Mouse (Mus musculus): ENCODE measurements around the gene Pcbp4. TPM values are rescaled to one million over a fixed set of nuclear protein-coding genes. Genes with fewer than 3 reads are reported as not detected.

Gene Pcbp4
- polyA plus RNA-seq, 1 experiment: 59.9 TPM

DNA sequence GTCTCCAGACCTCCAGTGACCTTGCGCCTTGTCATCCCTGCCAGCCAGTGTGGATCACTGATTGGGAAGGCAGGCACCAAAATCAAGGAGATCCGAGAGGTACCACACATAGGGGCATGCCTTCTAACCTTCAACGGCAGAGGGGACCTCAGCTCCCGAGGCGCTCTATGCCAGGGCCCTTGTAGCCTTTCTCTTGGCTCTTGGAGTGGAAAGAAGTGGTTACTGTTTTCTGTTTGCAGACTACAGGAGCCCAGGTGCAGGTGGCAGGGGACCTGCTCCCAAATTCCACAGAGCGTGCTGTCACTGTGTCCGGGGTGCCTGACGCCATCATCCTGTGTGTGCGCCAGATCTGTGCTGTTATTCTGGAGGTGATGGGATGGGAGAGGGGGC lies 7.9 kb downstream of the Pcbp4 start:
- Histone ChIP-seq H3K4me3 (ENCODE audit: control insufficient read depth, insufficient read depth, low read length) (no peak overlapping the region), H3K27ac (ENCODE audit: control insufficient read depth, insufficient read depth, low read length) (no peak overlapping the region), H3K27me3 (ENCODE audit: control insufficient read depth, insufficient read depth, low read length) (peaks cover 9% of the 10 kb centered on the region; the same call in 1 of the 2 replicates), H3K4me1 (replicated peaks; ENCODE audit: control insufficient read depth, insufficient read depth, low read length) (peaks cover 9% of the 10 kb centered on the region; the same call in 1 of the 2 replicates), H3K36me3 (ENCODE audit: control insufficient read depth, insufficient read depth, low read length) (no peaks in the 10 kb centered on the region)
- TF ChIP-seq POLR2A (IDR thresholded peaks at IDR 0.05; ENCODE audit: control insufficient read depth, extremely low read depth, insufficient read depth, low read length, poor library complexity) (no peak), CTCF (IDR thresholded peaks at IDR 0.05; ENCODE audit: borderline replicate concordance, control insufficient read depth, extremely low read depth, insufficient read depth, low read length, poor library complexity) (no peak)
- DNase-seq: no peak
- 96% methylated on average over 9 of the region's 9 CpGs for WGBS

DNA sequence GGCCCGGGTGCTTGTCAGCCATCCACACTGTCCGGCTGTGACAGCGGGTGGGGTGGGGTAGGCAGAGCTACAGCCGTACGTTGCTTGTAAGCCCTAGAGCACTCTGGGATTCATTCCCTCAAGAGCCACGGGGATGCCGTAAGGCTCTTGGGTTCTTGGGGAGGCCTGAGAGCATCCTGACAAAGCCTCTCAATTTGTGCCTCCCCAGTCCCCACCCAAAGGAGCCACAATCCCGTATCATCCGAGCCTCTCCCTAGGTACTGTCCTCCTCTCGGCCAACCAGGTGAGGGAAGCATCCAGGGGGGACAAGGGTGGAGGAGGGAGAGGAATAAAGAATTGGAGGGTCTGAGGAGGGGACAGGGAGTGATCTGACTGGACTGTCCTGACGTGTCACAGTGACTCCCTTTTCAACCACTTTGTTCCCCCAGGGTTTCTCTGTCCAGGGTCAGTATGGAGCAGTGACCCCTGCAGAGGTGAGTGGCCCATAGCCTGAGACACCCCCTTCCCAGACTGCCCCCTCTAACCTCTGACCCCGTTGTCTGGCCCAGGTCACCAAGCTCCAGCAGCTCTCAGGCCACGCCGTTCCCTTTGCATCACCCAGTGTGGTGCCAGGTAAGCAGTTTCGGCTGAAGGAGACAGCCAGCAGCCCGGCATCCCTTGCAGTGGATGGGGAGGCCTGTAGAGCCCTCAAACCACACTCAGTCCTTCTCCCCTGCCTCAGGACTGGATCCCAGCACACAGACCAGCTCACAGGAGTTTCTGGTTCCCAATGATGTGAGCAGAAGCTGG lies 8.7 kb downstream of the Pcbp4 start:
- H3K27me3 ChIP-seq (ENCODE audit: control insufficient read depth, insufficient read depth, low read length): peaks cover 9% of the 10 kb centered on the region; the same call in 1 of the 2 replicates
- TF ChIP-seq CTCF (IDR thresholded peaks at IDR 0.05; ENCODE audit: borderline replicate concordance, control insufficient read depth, extremely low read depth, insufficient read depth, low read length, poor library complexity) (no peak), POLR2A (IDR thresholded peaks at IDR 0.05; ENCODE audit: control insufficient read depth, extremely low read depth, insufficient read depth, low read length, poor library complexity) (no peak)
- H3K27ac ChIP-seq (ENCODE audit: control insufficient read depth, insufficient read depth, low read length): no peak overlapping the region
- no peak for DNase-seq
- H3K4me1 ChIP-seq (replicated peaks; ENCODE audit: control insufficient read depth, insufficient read depth, low read length): peaks cover 9% of the 10 kb centered on the region; the same call in 1 of the 2 replicates
- no peaks in the 10 kb centered on the region for H3K36me3 ChIP-seq (ENCODE audit: control insufficient read depth, insufficient read depth, low read length)
- 96% methylated on average over 16 of the region's 16 CpGs for WGBS
- no peak overlapping the region for H3K4me3 ChIP-seq (ENCODE audit: control insufficient read depth, insufficient read depth, low read length)

DNA sequence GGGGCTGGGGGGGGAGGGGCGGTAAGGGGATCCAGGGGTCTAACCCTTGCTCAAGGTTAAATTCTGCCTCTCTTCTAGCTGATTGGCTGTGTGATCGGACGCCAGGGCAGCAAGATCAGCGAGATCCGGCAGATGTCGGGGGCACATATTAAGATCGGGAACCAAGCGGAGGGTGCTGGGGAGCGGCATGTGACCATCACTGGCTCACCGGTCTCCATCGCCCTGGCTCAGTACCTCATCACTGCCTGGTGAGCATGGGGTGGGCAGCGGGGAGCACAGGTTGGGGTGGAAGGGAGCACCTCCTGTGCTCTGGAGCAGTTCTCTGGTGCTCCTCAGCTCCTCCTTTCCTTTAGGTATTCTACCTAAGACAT lies 9.3 kb downstream of the Pcbp4 start:
- H3K27ac ChIP-seq (ENCODE audit: control insufficient read depth, insufficient read depth, low read length): no peak overlapping the region
- TF ChIP-seq CTCF (IDR thresholded peaks at IDR 0.05; ENCODE audit: borderline replicate concordance, control insufficient read depth, extremely low read depth, insufficient read depth, low read length, poor library complexity) (no peak), POLR2A (IDR thresholded peaks at IDR 0.05; ENCODE audit: control insufficient read depth, extremely low read depth, insufficient read depth, low read length, poor library complexity) (no peak)
- H3K4me3 ChIP-seq (ENCODE audit: control insufficient read depth, insufficient read depth, low read length): no peak overlapping the region
- no peak for DNase-seq
- WGBS: 99% methylated on average over 12 of the region's 12 CpGs
- peaks cover 9% of the 10 kb centered on the region; the same call in 1 of the 2 replicates for H3K4me1 ChIP-seq (replicated peaks; ENCODE audit: control insufficient read depth, insufficient read depth, low read length)
- H3K36me3 ChIP-seq (ENCODE audit: control insufficient read depth, insufficient read depth, low read length): no peaks in the 10 kb centered on the region
- peaks cover 9% of the 10 kb centered on the region; the same call in 1 of the 2 replicates for H3K27me3 ChIP-seq (ENCODE audit: control insufficient read depth, insufficient read depth, low read length)

DNA sequence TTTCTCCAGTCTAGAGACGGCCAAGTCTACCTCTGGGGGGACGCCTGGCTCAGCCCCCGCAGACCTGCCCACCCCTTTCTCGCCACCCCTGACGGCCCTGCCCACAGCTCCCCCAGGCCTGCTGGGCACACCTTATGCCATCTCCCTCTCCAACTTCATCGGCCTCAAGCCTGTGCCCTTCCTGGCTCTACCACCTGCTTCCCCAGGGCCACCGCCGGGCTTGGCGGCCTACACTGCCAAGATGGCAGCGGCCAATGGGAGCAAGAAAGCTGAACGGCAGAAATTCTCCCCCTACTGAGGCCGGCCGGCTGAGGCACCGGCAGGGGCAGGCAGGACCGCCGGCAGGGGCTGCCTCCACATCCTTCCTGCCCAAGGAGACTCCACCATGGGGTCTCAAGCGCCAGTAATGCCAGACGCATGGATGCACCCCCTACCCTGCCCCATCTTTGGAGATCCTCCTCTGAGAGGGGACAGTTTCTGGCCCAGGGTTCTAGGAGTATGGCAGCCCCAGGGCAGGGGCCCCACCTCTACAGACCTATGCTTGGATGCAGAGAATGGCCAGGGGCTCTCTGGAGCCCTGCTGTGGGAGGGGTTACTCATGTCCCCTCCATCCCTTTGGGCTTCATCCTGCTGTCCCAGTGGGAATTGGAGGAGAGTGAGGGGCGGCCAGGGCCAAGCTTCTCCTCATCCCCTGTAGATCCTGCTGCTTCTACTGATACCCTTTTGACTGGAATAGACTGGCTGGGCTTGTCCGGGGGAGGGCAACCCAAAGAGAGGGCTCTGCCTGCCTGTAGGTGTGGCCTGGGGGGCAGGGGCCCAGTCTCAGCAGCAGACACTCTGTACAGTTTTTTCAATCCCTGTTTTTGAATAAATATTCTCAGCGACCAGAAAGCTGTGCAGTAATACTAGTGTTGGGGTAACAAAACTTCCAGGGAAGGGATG lies 10.3 kb downstream of the Pcbp4 start:
- TF ChIP-seq CTCF (IDR thresholded peaks at IDR 0.05; ENCODE audit: borderline replicate concordance, control insufficient read depth, extremely low read depth, insufficient read depth, low read length, poor library complexity): no peak
- Histone ChIP-seq H3K36me3 (ENCODE audit: control insufficient read depth, insufficient read depth, low read length) (no peaks in the 10 kb centered on the region), H3K4me3 (ENCODE audit: control insufficient read depth, insufficient read depth, low read length) (no peak overlapping the region), H3K27ac (ENCODE audit: control insufficient read depth, insufficient read depth, low read length) (no peak overlapping the region), H3K27me3 (ENCODE audit: control insufficient read depth, insufficient read depth, low read length) (peaks cover 9% of the 10 kb centered on the region; the same call in 1 of the 2 replicates), H3K4me1 (replicated peaks; ENCODE audit: control insufficient read depth, insufficient read depth, low read length) (peaks cover 9% of the 10 kb centered on the region; the same call in 1 of the 2 replicates)
- WGBS: 96% methylated on average over 21 of the region's 21 CpGs
- DNase-seq: no peak

DNA sequence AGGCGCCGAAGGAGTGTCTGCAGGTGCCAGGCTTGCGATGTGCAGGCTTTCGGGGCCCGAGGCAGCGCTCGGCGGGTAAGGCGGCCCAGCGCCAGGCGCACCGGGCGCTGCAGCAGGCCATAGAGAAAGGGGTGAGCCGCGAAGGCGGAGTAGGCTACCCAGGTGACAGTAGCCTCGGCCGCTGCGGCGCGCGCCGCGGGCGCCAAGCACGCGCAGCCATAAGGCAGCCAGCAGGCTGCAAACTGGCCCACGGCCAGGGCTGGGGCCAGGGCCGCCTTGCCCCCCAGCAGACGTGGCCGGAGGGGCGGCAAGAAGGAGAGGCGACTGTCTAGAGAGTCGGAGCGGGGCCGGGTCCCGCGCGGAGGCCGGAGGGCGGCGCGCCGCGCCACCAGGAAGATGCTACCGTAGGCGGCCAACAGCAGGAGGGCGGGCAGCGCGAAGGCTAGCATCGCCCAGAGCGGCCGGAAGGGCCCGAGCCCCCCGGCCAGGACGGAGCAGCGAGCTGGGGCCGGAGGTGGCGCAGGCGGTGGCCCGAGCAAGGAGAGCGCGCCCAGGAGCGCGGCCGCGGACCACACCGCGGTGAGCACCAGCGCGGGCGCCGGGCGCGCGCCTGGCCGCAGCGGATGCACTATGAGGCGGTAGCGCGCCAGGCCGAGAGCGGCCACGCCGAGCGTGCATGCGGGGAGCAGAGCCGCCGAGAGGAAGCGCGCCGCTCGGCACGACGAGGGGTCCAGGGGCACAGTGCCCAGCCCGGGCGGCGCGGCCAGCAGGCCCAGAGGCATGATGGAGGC lies 11.9 kb downstream of the Pcbp4 start:
- peaks cover 14% of the 10 kb centered on the region for H3K4me1 ChIP-seq (replicated peaks; ENCODE audit: control insufficient read depth, insufficient read depth, low read length)
- H3K27ac ChIP-seq (ENCODE audit: control insufficient read depth, insufficient read depth, low read length): no peak overlapping the region
- H3K27me3 ChIP-seq (ENCODE audit: control insufficient read depth, insufficient read depth, low read length): peaks cover 9% of the 10 kb centered on the region; the same call in 1 of the 2 replicates
- TF ChIP-seq POLR2A (IDR thresholded peaks at IDR 0.05; ENCODE audit: control insufficient read depth, extremely low read depth, insufficient read depth, low read length, poor library complexity): no peak
- no peak for TF ChIP-seq CTCF (IDR thresholded peaks at IDR 0.05; ENCODE audit: borderline replicate concordance, control insufficient read depth, extremely low read depth, insufficient read depth, low read length, poor library complexity)
- DNase-seq: no peak
- H3K36me3 ChIP-seq (ENCODE audit: control insufficient read depth, insufficient read depth, low read length): no peaks in the 10 kb centered on the region
- 2% methylated on average over 98 of the region's 99 CpGs for whole genome bisulfite sequencing
- H3K4me3 ChIP-seq (ENCODE audit: control insufficient read depth, insufficient read depth, low read length): peak overlapping the region; percentile 36

All from thymus, adult 2 months (tissue).